Mouse (Mus musculus) natural killer cell, adult 2 months (primary cell): ENCODE measurements at regions not wholly inside any gene's neighbourhood (a gene's known extent, or its start where the extent isn't known, plus 50 kb on each side); places are given as distances from the start of the nearest gene placed in this dataset.

Source experiments
- DNase-seq, 2 experiments: peaks; one replicate each; pipeline ENCODE4 v3.0.0; 2022; ENCODE audit warnings: low spot score in 2 of 2

GRCm38 (mm10) chr5:74885958-74886357 lies 158.6 kb downstream of the Chic2 start:
- DNase-seq: no peak

GRCm38 (mm10) chr5:74882563-74882962 lies 162.0 kb downstream of the Chic2 start:
- no peak for DNase-seq

- DNase-seq: no peak
These were observed 163.8 kb downstream of the Chic2 start for GRCm38 (mm10) chr5:74880669-74881226.

GRCm38 (mm10) chr5:74880048-74880437 lies 164.5 kb downstream of the Chic2 start:
- DNase-seq: no peak

- DNase-seq: no peak
These were observed 165.2 kb downstream of the Chic2 start for GRCm38 (mm10) chr5:74879098-74880047.

GRCm38 (mm10) chr5:74877595-74877994 lies 167.0 kb downstream of the Chic2 start:
- no peak for DNase-seq

- DNase-seq: no peak
These were observed 167.4 kb downstream of the Chic2 start for GRCm38 (mm10) chr5:74877185-74877584.

GRCm38 (mm10) chr5:74874691-74875090 lies 169.9 kb downstream of the Chic2 start:
- DNase-seq: no peak

- DNase-seq: no peak
These were observed 167.9 kb upstream of the Lnx1 start for GRCm38 (mm10) chr5:74870615-74871014.

- DNase-seq: no peak
These were observed 164.5 kb upstream of the Lnx1 start for GRCm38 (mm10) chr5:74867113-74867785.

GRCm38 (mm10) chr5:74866697-74867096 lies 164.0 kb upstream of the Lnx1 start:
- DNase-seq: no peak

- DNase-seq: no peak
These were observed 162.7 kb upstream of the Lnx1 start for GRCm38 (mm10) chr5:74865446-74865845.

- DNase-seq: no peak
These were observed 161.9 kb upstream of the Lnx1 start for GRCm38 (mm10) chr5:74864540-74865157.

GRCm38 (mm10) chr5:74861297-74861696 lies 158.6 kb upstream of the Lnx1 start:
- DNase-seq: no peak

GRCm38 (mm10) chr5:74857861-74858260 lies 155.1 kb upstream of the Lnx1 start:
- DNase-seq: no peak

- DNase-seq: no peak
These were observed 154.4 kb upstream of the Lnx1 start for GRCm38 (mm10) chr5:74857161-74857560.

- no peak for DNase-seq
These were observed 145.1 kb upstream of the Lnx1 start for GRCm38 (mm10) chr5:74847824-74848223.

GRCm38 (mm10) chr5:74846674-74847073 lies 144.0 kb upstream of the Lnx1 start:
- no peak for DNase-seq

- no peak for DNase-seq
These were observed 131.7 kb upstream of the Lnx1 start for GRCm38 (mm10) chr5:74834401-74834800.

- no peak for DNase-seq
These were observed 131.2 kb upstream of the Lnx1 start for GRCm38 (mm10) chr5:74833887-74834286.

GRCm38 (mm10) chr5:74832011-74832410 lies 129.3 kb upstream of the Lnx1 start:
- no peak for DNase-seq

- DNase-seq: no peak
These were observed 127.9 kb upstream of the Lnx1 start for GRCm38 (mm10) chr5:74830646-74831045.
